In the genomic region with DNA sequence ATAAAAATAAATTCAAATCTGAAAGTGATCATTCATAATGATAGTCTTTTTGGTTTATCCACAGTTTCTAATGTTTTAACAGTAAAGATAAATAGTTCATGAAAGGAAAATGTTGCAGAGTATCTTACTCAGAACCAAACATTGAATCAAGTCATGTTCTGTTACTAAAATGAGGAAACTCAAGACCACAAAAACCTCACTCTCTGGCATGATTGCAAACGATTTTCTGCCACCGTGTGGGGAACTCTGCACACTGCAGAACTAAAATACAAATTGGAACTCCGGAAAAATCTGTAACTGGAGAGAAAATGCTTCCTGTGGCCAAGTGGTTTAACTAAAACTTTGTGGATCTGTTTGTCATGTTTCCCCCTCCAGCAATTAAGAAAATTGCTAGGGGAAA, we compare ENCODE assay signal across 9 mouse cellular contexts. TPM values are rescaled to one million over a fixed set of nuclear protein-coding genes. Genes with fewer than 3 reads are reported as not detected.
DNase-seq lines count a peak whose midpoint lies in the region; ATAC-seq and TF ChIP-seq lines count a peak whose summit lies in the region.
"Had no signal": no experiment of that assay in that cellular context is flagged by ENCODE, and none has a peak within 500 bp of the region (broad histone marks: within the 10 kb centered on the region; RNA-seq: fewer than 3 reads in every experiment).

No protein-coding gene starts in this region.

- no peak overlapping the region for H3K4me3 ChIP-seq in hindbrain, embryonic 14.5 days (replicated peaks; ENCODE audit: low read length)
- H3K4me3 ChIP-seq in hindbrain, embryonic 12.5 days: no peak overlapping the region
- H3K4me3 ChIP-seq in MEL (ENCODE audit: control insufficient read depth in 1 of 2, insufficient read depth in 1 of 2, low read depth in 2 of 2, low read length in 2 of 2) (no peak overlapping the region), myocyte (no peak overlapping the region)
- no peak overlapping the region for H3K4me3 ChIP-seq in left cerebral cortex, adult 2 months

- H3K9me3 ChIP-seq in hindbrain, embryonic 14.5 days (ENCODE audit: control insufficient read depth, low read length): no peaks in the 10 kb centered on the region
- H3K9me3 ChIP-seq in hindbrain, embryonic 12.5 days (replicated peaks): no peaks in the 10 kb centered on the region
- no peaks in the 10 kb centered on the region for H3K9me3 ChIP-seq in MEL (replicated peaks; ENCODE audit: insufficient read depth, low read length)

- DNase-seq in hindbrain, embryonic 14.5 days (ENCODE audit: low spot score): peak; percentile 83
- DNase-seq in MEL (ENCODE audit: low read depth, low spot score): peak; percentile 89
- peak; percentile 44 to 70 for DNase-seq in cerebellum, postnatal 25 days
- peak; percentile 25 to 71 for DNase-seq in heart, adult 9 months (ENCODE audit: low spot score in 2 of 2)
- DNase-seq in left cerebral cortex, adult 2 months (ENCODE audit: extremely low spot score in 1 of 2, low spot score in 2 of 2): peak; percentile 60 to 70
- DNase-seq in thymus, postnatal 10 days (ENCODE audit: low spot score in 2 of 2): peak; percentile 19 to 54

- no peaks in the 10 kb centered on the region for H3K27me3 ChIP-seq in hindbrain, embryonic 14.5 days (ENCODE audit: control insufficient read depth, insufficient read depth, low read length)
- H3K27me3 ChIP-seq in hindbrain, embryonic 12.5 days: no peaks in the 10 kb centered on the region
- H3K27me3 ChIP-seq in MEL (ENCODE audit: control insufficient read depth in 1 of 2, insufficient read depth in 2 of 2, low read length in 2 of 2) (peaks cover 0 to 2% of the 10 kb centered on the region in 2 experiments; a peak in 1 of 4 replicates), myocyte (ENCODE audit: control insufficient read depth, insufficient read depth, insufficient read length) (peaks cover 2% of the 10 kb centered on the region)

- H3K4me2 ChIP-seq in hindbrain, embryonic 14.5 days (replicated peaks): no peak overlapping the region
- no peak overlapping the region for H3K4me2 ChIP-seq in hindbrain, embryonic 12.5 days (replicated peaks)
- peak overlapping the region; percentile 53 for H3K4me2 ChIP-seq in myocyte (ENCODE audit: low read depth)

- peaks cover 11% of the 10 kb centered on the region for H3K79me2 ChIP-seq in MEL (ENCODE audit: control insufficient read depth, insufficient read depth, low read length, poor library complexity)
- H3K79me2 ChIP-seq in myocyte (ENCODE audit: control insufficient read depth, insufficient read depth): peaks cover 30% of the 10 kb centered on the region

- H3K9ac ChIP-seq in hindbrain, embryonic 14.5 days: no peak overlapping the region
- no peak overlapping the region for H3K9ac ChIP-seq in hindbrain, embryonic 12.5 days
- H3K9ac ChIP-seq in MEL (ENCODE audit: control insufficient read depth, low read depth, low read length, poor library complexity, severe bottlenecking): no peak overlapping the region

- H3K4me1 ChIP-seq in hindbrain, embryonic 14.5 days (replicated peaks; ENCODE audit: control insufficient read depth, insufficient read depth, low read length): peaks cover 18% of the 10 kb centered on the region
- H3K4me1 ChIP-seq in hindbrain, embryonic 12.5 days: peaks cover 20% of the 10 kb centered on the region
- peaks cover 6 to 17% of the 10 kb centered on the region in 2 experiments; a peak in 3 of 4 replicates for H3K4me1 ChIP-seq in MEL (ENCODE audit: control insufficient read depth in 1 of 2, insufficient read depth in 2 of 2, low read length in 2 of 2)

- TF ChIP-seq EP300 in MEL (IDR thresholded peaks at IDR 0.05; ENCODE audit: low read depth in 1 of 2, low read length in 2 of 2): peak; percentile 68 to 78

- H3K36me3 ChIP-seq in hindbrain, embryonic 14.5 days (replicated peaks; ENCODE audit: control insufficient read depth, insufficient read depth): peaks cover 13% of the 10 kb centered on the region
- peaks cover 7% of the 10 kb centered on the region; the same call in 1 of the 2 replicates for H3K36me3 ChIP-seq in hindbrain, embryonic 12.5 days
- H3K36me3 ChIP-seq in MEL (ENCODE audit: control insufficient read depth in 1 of 2, insufficient read depth in 2 of 2, low read length in 2 of 2) (peaks cover 0 to 13% of the 10 kb centered on the region in 2 experiments; a peak in 2 of 4 replicates), myocyte (ENCODE audit: control insufficient read depth, insufficient read depth) (no peaks in the 10 kb centered on the region)

- peak; percentile 56 to 87 (median 61) for TF ChIP-seq CTCF in MEL (IDR thresholded peaks at IDR 0.05 in 2 of 3, conservative IDR thresholded peaks at IDR 0.05 in 1 of 3; ENCODE audit: control insufficient read depth in 1 of 3, insufficient read depth in 1 of 3, low read depth in 2 of 3, low read length in 3 of 3, poor library complexity in 1 of 3, severe bottlenecking in 1 of 3)
- TF ChIP-seq CTCF in left cerebral cortex, adult 2 months (IDR thresholded peaks at IDR 0.05): peak; percentile 87

- no peak for ATAC-seq in hindbrain, embryonic 14.5 days (ENCODE audit: low FRiP score)
- ATAC-seq in hindbrain, embryonic 12.5 days (ENCODE audit: low FRiP score): no peak

- under 1% methylated on average over 3 of the region's 3 CpGs for WGBS in hindbrain, embryonic 14.5 days
- 4% methylated on average over 3 of the region's 3 CpGs for WGBS in hindbrain, embryonic 12.5 days

- no peak overlapping the region for H3ac ChIP-seq in myocyte (ENCODE audit: control insufficient read depth, insufficient read length)

- peak; percentile 83 for TF ChIP-seq RAD21 in MEL (IDR thresholded peaks at IDR 0.05; ENCODE audit: low read depth, low read length)

- H3K27ac ChIP-seq in hindbrain, embryonic 14.5 days: no peak overlapping the region
- H3K27ac ChIP-seq in hindbrain, embryonic 12.5 days: no peak overlapping the region
- no peak overlapping the region for H3K27ac ChIP-seq in MEL (ENCODE audit: control insufficient read depth, low read depth, low read length)
- no peak overlapping the region for H3K27ac ChIP-seq in left cerebral cortex, adult 2 months
- H3K27ac ChIP-seq: macrophage had no signal

- intact Hi-C loops in left cerebral cortex, adult 2 months (cut with DNase I): loop anchor here (1.0 to 10.0 kb wide), 3 partner anchors 213 to 482 kb away; no protein-coding TSS in a partner anchor

- TF ChIP-seq POLR2A in MEL (IDR thresholded peaks at IDR 0.05; ENCODE audit: control insufficient read depth in 1 of 2, insufficient read depth in 1 of 2, low read depth in 1 of 2, low read length in 2 of 2, poor library complexity in 1 of 2) (no peak), myocyte (IDR thresholded peaks at IDR 0.05; ENCODE audit: insufficient read length, low read depth) (no peak)

TF ChIP-seq in MEL, 35 proteins besides CTCF, POLR2A, EP300 and RAD21 (continues in another document):
- TF ChIP-seq MEF2A (IDR thresholded peaks at IDR 0.05; ENCODE audit: extremely low read depth, insufficient replicate concordance, low read depth, low read length, poor library complexity, severe bottlenecking) (no peak), ETS1 (IDR thresholded peaks at IDR 0.05; ENCODE audit: low read depth, low read length) (peak; percentile 57; the same call in 1 of the 2 replicates), KAT2A (conservative IDR thresholded peaks at IDR 0.05; ENCODE audit: low read depth, low read length) (no peak), E2F4 (IDR thresholded peaks at IDR 0.05; ENCODE audit: borderline replicate concordance, low read depth, low read length) (no peak), JUND (IDR thresholded peaks at IDR 0.05; ENCODE audit: low read depth, low read length) (0 out of 2 replicates have a peak, but pooled peaks have one; percentile 49), UBTF (IDR thresholded peaks at IDR 0.05; ENCODE audit: borderline replicate concordance, insufficient read depth, low read depth, low read length) (no peak)

TF ChIP-seq in myocyte, 11 proteins besides CTCF, POLR2A, EP300 and RAD21 (continues in another document):
- TF ChIP-seq TCF3 (IDR thresholded peaks at IDR 0.05; ENCODE audit: insufficient read length, low read depth) (no peak), POLR2AphosphoS2 (IDR thresholded peaks at IDR 0.05; ENCODE audit: insufficient read length, low read depth) (no peak), MYOG (IDR thresholded peaks at IDR 0.05; ENCODE audit: control insufficient read depth in 1 of 3, insufficient read depth in 1 of 3, insufficient read length in 2 of 3, low read depth in 2 of 3) (no peak), REST (IDR thresholded peaks at IDR 0.05; ENCODE audit: insufficient read depth, insufficient read length) (no peak), USF1 (IDR thresholded peaks at IDR 0.05; ENCODE audit: low read depth) (no peak), MYOD1 (IDR thresholded peaks at IDR 0.05; ENCODE audit: control insufficient read depth in 1 of 3, insufficient read length in 2 of 3, low read depth in 2 of 3) (no peak), TCF12 (IDR thresholded peaks at IDR 0.05; ENCODE audit: insufficient read depth, poor library complexity, severe bottlenecking) (no peak), CEBPB (IDR thresholded peaks at IDR 0.05; ENCODE audit: insufficient read depth, poor library complexity, severe bottlenecking) (no peak)

RNA-seq across cellular contexts. Expression of gene Bnip2, which starts 1.7 kb away (rescaled TPM):
- 72.3 and 79.1 TPM in 2 replicates for polyA plus RNA-seq in hindbrain, embryonic 14.5 days (2014; fragmentation: Nextera tagmentation; extraction: Ambion mirVana)
- 109 and 111 TPM in 2 replicates for polyA plus RNA-seq in hindbrain, embryonic 12.5 days (2016; fragmentation: Nextera tagmentation; extraction: Ambion mirVana)
- 41.9 and 49.7 TPM in 2 replicates for total RNA-seq in MEL (2012; rRNA removed)
- polyA plus RNA-seq in MEL (2012; ENCODE audit: insufficient read depth in 1 of 2, insufficient read length in 2 of 2, low read depth in 1 of 2, low replicate concordance in 2 of 2, missing spikeins in 1 of 2): 10 to 100 TPM in 1 of 2 experiments, not detected in 1; 57.2 TPM
- total RNA-seq in left cerebral cortex, adult 2 months (2021): 10 to 100 TPM; 42.9 to 43.2 TPM
- 96.8 TPM for polyA plus RNA-seq in myocyte (2012; fragmentation: generic; extraction: Trizol)

RNA-seq across cellular contexts. Expression of gene Gtf2a2, which starts 24.8 kb away (rescaled TPM):
- polyA plus RNA-seq in hindbrain, embryonic 14.5 days (2014; fragmentation: Nextera tagmentation; extraction: Ambion mirVana): 192 and 227 TPM in 2 replicates
- 169 and 180 TPM in 2 replicates for polyA plus RNA-seq in hindbrain, embryonic 12.5 days (2016; fragmentation: Nextera tagmentation; extraction: Ambion mirVana)
- total RNA-seq in MEL (2012; rRNA removed): 62.4 and 75.8 TPM in 2 replicates
- polyA plus RNA-seq in MEL (2012; ENCODE audit: insufficient read depth in 1 of 2, insufficient read length in 2 of 2, low read depth in 1 of 2, low replicate concordance in 2 of 2, missing spikeins in 1 of 2) (10 to 100 TPM in 1 of 2 experiments, not detected in 1; 74.9 TPM), myocyte (2012; fragmentation: generic; extraction: Trizol) (71.1 TPM)
- total RNA-seq in left cerebral cortex, adult 2 months (2021): 10 to 100 TPM; 52.5 to 58.4 TPM

RNA-seq across cellular contexts. Expression of gene Gcnt3, which starts 50.3 kb away (rescaled TPM):
- polyA plus RNA-seq in hindbrain, embryonic 14.5 days (2014; fragmentation: Nextera tagmentation; extraction: Ambion mirVana): 0.04 TPM in 1 of 2 replicates, not detected in the other
- not detected in 2 replicates for polyA plus RNA-seq in hindbrain, embryonic 12.5 days (2016; fragmentation: Nextera tagmentation; extraction: Ambion mirVana)
- total RNA-seq in MEL (2012; rRNA removed): not detected in 2 replicates
- polyA plus RNA-seq in MEL (2012; ENCODE audit: insufficient read depth in 1 of 2, insufficient read length in 2 of 2, low read depth in 1 of 2, low replicate concordance in 2 of 2, missing spikeins in 1 of 2) (not detected), myocyte (2012; fragmentation: generic; extraction: Trizol) (0.05 TPM)
- total RNA-seq in left cerebral cortex, adult 2 months (2021): not detected
- polyA plus RNA-seq: macrophage had no signal

Comparison
In these comparisons a context has a peak if more than half of its experiments do, and no peak if none do; other contexts are left out.
1. DNase-seq: peak in every context shown above with its lines; median percentile 89 in MEL; 83 in hindbrain, embryonic 14.5 days; 65 in left cerebral cortex, adult 2 months; 57 in cerebellum, postnatal 25 days; 48 in heart, adult 9 months; 36 in thymus, postnatal 10 days.